Mouse (Mus musculus) myocyte (in vitro differentiated cells): ENCODE data around the gene Dhx37. TPM values are rescaled to one million over a fixed set of nuclear protein-coding genes. Genes with fewer than 3 reads are reported as not detected.

ENCODE experiments used
- H3K27me3 ChIP-seq: one replicate; pipeline ENCODE4 v1.6.1; 2011; ENCODE audit not compliant: control insufficient read depth, insufficient read depth, insufficient read length
- H3K36me3 ChIP-seq: one replicate; pipeline ENCODE4 v1.6.1; 2011; ENCODE audit not compliant: control insufficient read depth, insufficient read depth
- H3K4me2 ChIP-seq: one replicate; pipeline ENCODE4 v1.6.1; 2011; ENCODE audit warnings: low read depth, control low read depth
- H3K4me3 ChIP-seq: one replicate; pipeline ENCODE4 v1.5.1; 2011; ENCODE audit warnings: mild to moderate bottlenecking, control low read depth, moderate library complexity
- H3K79me2 ChIP-seq: one replicate; pipeline ENCODE4 v1.6.1; 2011; ENCODE audit not compliant: control insufficient read depth, insufficient read depth
- H3ac ChIP-seq: one replicate; pipeline ENCODE4 v1.6.1; 2011; ENCODE audit not compliant: control insufficient read depth, insufficient read length
- CEBPB ChIP-seq: IDR thresholded peaks from 2 replicates; pipeline ENCODE4 v1.6.1; 2011; ENCODE audit warnings: mild to moderate bottlenecking, moderate library complexity; ENCODE audit not compliant: poor library complexity, insufficient read depth, severe bottlenecking
- E2F4 ChIP-seq: IDR thresholded peaks from one replicate; pipeline ENCODE4 v1.6.1; 2011; ENCODE audit warnings: mild to moderate bottlenecking, control low read depth, moderate library complexity; ENCODE audit not compliant: insufficient read depth
- MAX ChIP-seq: IDR thresholded peaks from one replicate; pipeline ENCODE4 v1.6.1; 2011; ENCODE audit warnings: low read depth, mild to moderate bottlenecking, control low read depth
- MYOD1 ChIP-seq, 3 experiments: IDR thresholded peaks; one replicate each; pipeline ENCODE4 v1.6.1; 2011; ENCODE audit warnings: control low read depth in 2 of 3, low read depth in 2 of 3, mild to moderate bottlenecking in 2 of 3, moderate library complexity in 1 of 3; ENCODE audit not compliant: insufficient read length in 2 of 3, control insufficient read depth in 1 of 3
- MYOG ChIP-seq, 3 experiments: IDR thresholded peaks; one replicate each; pipeline ENCODE4 v1.6.1; 2011; ENCODE audit warnings: control low read depth in 2 of 3, low read depth in 2 of 3, mild to moderate bottlenecking in 2 of 3; ENCODE audit not compliant: insufficient read length in 2 of 3, control insufficient read depth in 1 of 3, insufficient read depth in 1 of 3
- POLR2A ChIP-seq: IDR thresholded peaks from one replicate; pipeline ENCODE4 v1.6.1; 2011; ENCODE audit warnings: low read depth, mild to moderate bottlenecking, control low read depth, moderate library complexity; ENCODE audit not compliant: insufficient read length
- POLR2AphosphoS2 ChIP-seq: IDR thresholded peaks from one replicate; pipeline ENCODE4 v1.6.1; 2011; ENCODE audit warnings: low read depth, control low read depth; ENCODE audit not compliant: insufficient read length
- REST ChIP-seq: IDR thresholded peaks from one replicate; pipeline ENCODE4 v1.6.1; 2011; ENCODE audit warnings: mild to moderate bottlenecking, control low read depth, moderate library complexity; ENCODE audit not compliant: insufficient read depth, insufficient read length
- SRF ChIP-seq: IDR thresholded peaks from one replicate; pipeline ENCODE4 v1.6.1; 2011; ENCODE audit warnings: low read depth; ENCODE audit not compliant: control insufficient read depth, insufficient read length
- TCF12 ChIP-seq: IDR thresholded peaks from one replicate; pipeline ENCODE4 v1.6.1; 2011; ENCODE audit warnings: mild to moderate bottlenecking, control low read depth; ENCODE audit not compliant: poor library complexity, insufficient read depth, severe bottlenecking
- TCF3 ChIP-seq: IDR thresholded peaks from one replicate; pipeline ENCODE4 v1.6.1; 2011; ENCODE audit warnings: low read depth, control low read depth; ENCODE audit not compliant: insufficient read length
- USF1 ChIP-seq: IDR thresholded peaks from one replicate; pipeline ENCODE4 v1.6.1; 2011; ENCODE audit warnings: low read depth, mild to moderate bottlenecking, control low read depth, moderate library complexity
- polyA plus RNA-seq: library from polyadenylated mRNA; unstranded; fragments of >200 nt; fragmentation: generic; extraction: Trizol; gene quantifications from one replicate; pipeline ENCODE4 v1.2.1, GENCODE M21; 2012; ENCODE audit warnings: missing spikeins

Gene Dhx37
- polyA plus RNA-seq, 1 experiment, result 17.2 TPM

- no peaks in the 10 kb centered on the region for H3K27me3 ChIP-seq
- H3K36me3 ChIP-seq, result no peaks in the 10 kb centered on the region
- H3K79me2 ChIP-seq, result no peaks in the 10 kb centered on the region
- H3K4me2 ChIP-seq, result no peak overlapping the region
- TF ChIP-seq MYOD1 (IDR thresholded peaks at IDR 0.05; ENCODE audit: control insufficient read depth in 1 of 3, insufficient read length in 2 of 3, low read depth in 2 of 3), result no peak
- no peak for TF ChIP-seq SRF
- TF ChIP-seq POLR2AphosphoS2, result no peak
- H3ac ChIP-seq, result no peak overlapping the region
- H3K4me3 ChIP-seq, result no peak overlapping the region
Observed at GRCm38 (mm10) chr5:125402476-125402875, 31.4 kb downstream of the Dhx37 start.

GRCm38 (mm10) chr5:125400903-125401302, 33.0 kb downstream of the Dhx37 start:
- Histone ChIP-seq H3K4me2 (peak overlapping the region; percentile 18), H3K4me3 (no peak overlapping the region), H3K36me3 (no peaks in the 10 kb centered on the region), H3ac (no peak overlapping the region), H3K27me3 (no peaks in the 10 kb centered on the region), H3K79me2 (no peaks in the 10 kb centered on the region)
- TF ChIP-seq SRF (no peak), TCF3 (no peak), POLR2AphosphoS2 (no peak), POLR2A (no peak), USF1 (no peak), CEBPB (no peak), MYOD1 (IDR thresholded peaks at IDR 0.05; ENCODE audit: control insufficient read depth in 1 of 3, insufficient read length in 2 of 3, low read depth in 2 of 3) (no peak), TCF12 (no peak), REST (no peak), MAX (no peak), MYOG (IDR thresholded peaks at IDR 0.05; ENCODE audit: control insufficient read depth in 1 of 3, insufficient read depth in 1 of 3, insufficient read length in 2 of 3, low read depth in 2 of 3) (no peak)

GRCm38 (mm10) chr5:125395008-125395407, 38.9 kb downstream of the Dhx37 start:
- no peaks in the 10 kb centered on the region for H3K27me3 ChIP-seq
- H3K36me3 ChIP-seq, result no peaks in the 10 kb centered on the region
- H3K4me3 ChIP-seq, result peak overlapping the region; percentile 100
- H3ac ChIP-seq, result no peak overlapping the region
- H3K4me2 ChIP-seq, result peak overlapping the region; percentile 94
- H3K79me2 ChIP-seq, result peaks cover 9% of the 10 kb centered on the region
- no peak for TF ChIP-seq E2F4
- peak; percentile 2 for TF ChIP-seq TCF12
- TF ChIP-seq MYOD1 (IDR thresholded peaks at IDR 0.05; ENCODE audit: control insufficient read depth in 1 of 3, insufficient read length in 2 of 3, low read depth in 2 of 3), result peak in 1 of 3 experiments; percentile 44
- TF ChIP-seq CEBPB, result no peak
- TF ChIP-seq USF1, result peak; percentile 75
- no peak for TF ChIP-seq SRF

- no peaks in the 10 kb centered on the region for H3K27me3 ChIP-seq
- H3K36me3 ChIP-seq, result no peaks in the 10 kb centered on the region
- no peak for TF ChIP-seq MYOD1 (IDR thresholded peaks at IDR 0.05; ENCODE audit: control insufficient read depth in 1 of 3, insufficient read length in 2 of 3, low read depth in 2 of 3)
- peak; percentile 31 for TF ChIP-seq POLR2A
- peak overlapping the region; percentile 18 for H3ac ChIP-seq
- H3K4me3 ChIP-seq, result peak overlapping the region; percentile 100
- peaks cover 16% of the 10 kb centered on the region for H3K79me2 ChIP-seq
- peak overlapping the region; percentile 94 for H3K4me2 ChIP-seq
Observed at GRCm38 (mm10) chr5:125393622-125394603, 40.0 kb downstream of the Dhx37 start.

GRCm38 (mm10) chr5:125392977-125393621, 40.8 kb downstream of the Dhx37 start:
- peak overlapping the region; percentile 18 for H3ac ChIP-seq
- peaks cover 24% of the 10 kb centered on the region for H3K79me2 ChIP-seq
- peak overlapping the region; percentile 97 for H3K4me2 ChIP-seq
- peaks cover 8% of the 10 kb centered on the region for H3K36me3 ChIP-seq
- peak overlapping the region; percentile 100 for H3K4me3 ChIP-seq
- H3K27me3 ChIP-seq, result no peaks in the 10 kb centered on the region
- TF ChIP-seq TCF3 (peak; percentile 77), CEBPB (peak; percentile 46; the same call in 1 of the 2 replicates), MYOG (IDR thresholded peaks at IDR 0.05; ENCODE audit: control insufficient read depth in 1 of 3, insufficient read depth in 1 of 3, insufficient read length in 2 of 3, low read depth in 2 of 3) (peak; percentile 44 to 72 (median 58)), USF1 (peak; percentile 68), POLR2A (peak; percentile 55), POLR2AphosphoS2 (peak; percentile 76), MYOD1 (IDR thresholded peaks at IDR 0.05; ENCODE audit: control insufficient read depth in 1 of 3, insufficient read length in 2 of 3, low read depth in 2 of 3) (peak; percentile 71 to 98 (median 77)), SRF (peak; percentile 96), TCF12 (peak; percentile 32), E2F4 (no peak), MAX (no peak), REST (no peak)
